Mouse (Mus musculus) testis, postnatal 14 days (tissue): Measurements from ENCODE around the gene Fbxw7.
A peak's percentile ranks its signal among the peaks of the same experiment; 100 is the strongest.

Experiments
- DNase-seq: peaks from one replicate; pipeline ENCODE4 v3.0.0; 2021; ENCODE audit warnings: low spot score

The Fbxw7 gene

DNA sequence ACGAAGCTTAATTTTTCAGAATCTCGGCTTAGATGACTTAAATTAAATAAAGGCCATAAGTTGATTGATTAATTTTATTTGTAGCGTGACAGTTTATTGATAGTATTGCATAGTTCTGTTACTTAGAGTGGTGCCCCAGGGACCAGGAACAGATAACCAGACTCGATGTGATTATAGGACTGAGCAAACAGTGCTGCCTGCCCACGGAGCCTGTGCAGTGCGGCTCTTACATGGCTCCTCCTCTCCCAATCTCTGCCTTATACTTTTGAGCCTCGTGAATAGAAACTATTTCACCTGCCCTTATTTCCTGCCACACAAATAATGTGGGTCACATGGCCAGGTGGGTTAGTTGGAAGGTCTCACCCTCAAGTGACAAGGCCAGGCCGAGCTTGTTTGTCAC lies 82.9 kb downstream of the Fbxw7 start:
- no peak for DNase-seq

DNA sequence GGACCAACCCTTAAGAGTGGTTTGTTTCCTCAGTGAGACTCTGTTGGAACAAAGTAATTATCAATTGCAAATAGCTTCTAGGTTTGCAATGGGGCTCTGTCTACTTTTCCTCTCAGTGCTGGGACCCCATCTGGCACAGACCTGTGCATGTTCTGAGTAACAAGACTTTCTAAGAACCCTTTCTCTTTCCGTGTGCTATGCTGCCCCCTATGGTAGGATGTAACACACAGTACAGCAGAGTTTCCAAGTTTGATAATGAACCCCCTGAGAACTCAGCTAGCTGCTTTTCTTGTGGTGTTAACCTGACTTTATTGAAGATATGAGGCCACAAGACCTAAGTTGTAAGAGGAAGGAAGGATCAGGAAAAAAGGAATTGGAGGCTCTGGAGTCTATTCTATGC lies 91.5 kb downstream of the Fbxw7 start:
- DNase-seq: no peak

DNA sequence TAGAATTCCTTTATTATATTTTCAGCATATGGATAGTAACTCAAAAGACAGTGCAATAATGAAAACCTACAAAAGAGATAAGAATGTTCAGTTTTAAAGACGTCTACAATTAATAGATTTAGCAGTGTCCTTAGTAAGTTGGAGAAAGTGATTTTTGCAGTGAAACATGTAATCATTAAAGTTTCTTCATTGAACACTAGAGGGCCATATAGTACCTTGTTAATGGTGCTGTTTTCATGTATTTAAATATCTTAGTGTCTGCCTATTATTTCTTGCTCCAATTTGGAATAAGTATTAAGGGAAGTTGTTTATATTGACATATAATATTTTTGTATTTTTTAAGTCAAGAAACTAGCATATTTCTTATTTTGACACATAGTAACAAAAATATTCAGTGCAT lies 99.2 kb downstream of the Fbxw7 start:
- DNase-seq: no peak

DNA sequence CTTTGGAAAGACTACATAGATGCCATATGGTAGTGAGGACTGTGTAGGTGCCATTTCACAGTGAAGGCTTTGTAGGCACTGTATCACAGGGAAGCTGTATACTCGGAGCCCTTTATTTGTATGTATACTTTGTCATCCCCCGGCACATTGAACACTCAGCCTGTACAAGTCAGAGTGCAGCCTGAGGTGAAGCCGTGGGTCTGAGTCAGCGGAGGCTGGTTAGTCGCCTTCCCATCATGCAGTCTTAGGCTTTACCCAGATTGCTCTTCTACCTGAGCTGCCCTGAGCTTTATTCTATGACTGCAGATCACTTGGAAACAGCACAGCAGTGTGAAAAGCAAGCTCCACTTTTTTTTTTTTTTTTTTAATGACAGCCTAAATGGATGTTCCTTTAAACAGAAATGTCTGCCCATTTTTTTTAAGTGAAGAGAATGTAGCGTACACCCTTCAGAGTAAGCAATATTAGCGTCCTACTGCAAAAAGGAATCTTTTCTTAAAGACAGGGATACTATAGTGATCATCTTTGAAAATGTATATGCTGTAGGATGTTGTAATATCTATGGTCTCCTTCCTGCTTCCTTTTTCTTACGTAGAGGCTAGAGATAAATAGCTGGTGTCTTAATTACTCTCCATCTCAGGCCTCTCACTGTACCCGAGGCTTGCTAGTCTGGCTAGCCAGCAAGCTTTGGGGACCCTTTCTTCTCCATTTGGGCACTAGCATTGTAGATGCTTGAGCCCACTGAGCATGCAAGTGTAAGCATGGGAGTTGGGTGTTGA lies 103.0 kb downstream of the Fbxw7 start:
- no peak for DNase-seq

DNA sequence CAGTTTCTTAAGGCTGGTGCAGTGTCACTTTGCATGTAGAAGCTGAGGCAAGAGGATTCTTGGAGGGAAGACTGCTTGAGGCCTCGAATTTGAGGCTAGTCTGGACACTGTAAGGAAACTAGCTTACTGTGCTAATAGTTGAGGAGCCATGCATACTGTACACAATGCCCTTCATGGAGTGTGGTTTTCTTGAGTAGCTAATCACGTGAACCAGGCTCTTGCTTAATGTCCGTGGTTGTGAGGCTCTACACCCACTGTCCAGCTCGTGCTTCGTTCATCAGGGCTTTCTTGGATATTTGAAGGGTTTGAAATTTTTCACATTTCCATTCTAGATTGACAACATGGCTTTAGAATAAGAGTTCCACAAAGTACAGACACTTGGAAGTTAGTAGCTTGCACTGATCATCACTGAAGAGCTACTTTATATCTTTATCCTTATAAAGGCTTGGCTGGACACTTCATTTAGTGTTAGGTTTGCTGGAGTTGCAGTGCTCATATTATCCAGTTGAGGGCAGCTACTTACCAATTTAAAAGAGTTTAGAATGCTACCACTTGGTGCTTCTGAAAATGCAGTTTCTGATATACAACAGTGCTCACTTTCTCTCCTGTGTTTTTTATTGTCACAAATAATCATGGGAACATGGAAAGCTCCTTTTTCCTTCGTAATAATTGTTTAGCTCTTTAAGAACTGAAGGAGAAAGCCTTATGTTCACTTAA lies 106.8 kb downstream of the Fbxw7 start:
- no peak for DNase-seq

DNA sequence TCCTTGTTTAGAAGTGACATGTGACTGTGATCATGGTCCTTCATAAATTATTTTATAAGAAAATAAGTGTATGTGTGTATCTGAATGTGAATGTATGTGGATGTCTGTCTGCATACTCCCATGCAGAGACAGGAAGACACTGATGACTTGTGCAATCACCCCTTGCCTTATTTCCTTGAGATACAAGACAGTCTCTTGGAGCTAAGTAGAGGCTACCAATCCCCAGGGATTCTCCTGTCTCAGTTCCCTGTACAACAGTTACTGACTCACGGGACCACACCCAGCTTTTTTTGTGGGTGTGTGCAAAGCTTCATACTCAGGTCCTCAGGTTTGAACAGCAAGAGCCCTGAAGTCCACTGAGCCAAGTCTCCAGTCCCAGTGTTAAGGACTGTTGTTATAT lies 108.2 kb downstream of the Fbxw7 start:
- no peak for DNase-seq

DNA sequence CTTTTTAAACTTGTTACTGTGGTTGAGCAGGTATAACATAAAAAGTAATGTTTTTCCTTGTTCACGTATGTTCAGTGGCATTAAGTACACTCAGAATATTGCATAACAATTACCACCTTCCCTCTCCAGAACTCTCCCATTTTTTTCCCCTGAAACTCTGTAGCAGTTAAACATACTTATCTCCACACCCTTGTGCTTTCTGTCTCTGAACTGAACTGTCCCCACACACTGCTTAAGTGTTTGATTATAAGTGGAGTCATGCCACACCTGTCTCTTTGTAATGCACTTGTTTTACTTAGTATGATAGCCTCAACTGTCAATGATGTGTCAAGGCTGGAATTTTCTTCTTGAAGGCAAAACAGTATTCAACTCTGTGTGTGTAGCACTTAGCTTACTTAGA lies 108.6 kb downstream of the Fbxw7 start:
- no peak for DNase-seq

DNA sequence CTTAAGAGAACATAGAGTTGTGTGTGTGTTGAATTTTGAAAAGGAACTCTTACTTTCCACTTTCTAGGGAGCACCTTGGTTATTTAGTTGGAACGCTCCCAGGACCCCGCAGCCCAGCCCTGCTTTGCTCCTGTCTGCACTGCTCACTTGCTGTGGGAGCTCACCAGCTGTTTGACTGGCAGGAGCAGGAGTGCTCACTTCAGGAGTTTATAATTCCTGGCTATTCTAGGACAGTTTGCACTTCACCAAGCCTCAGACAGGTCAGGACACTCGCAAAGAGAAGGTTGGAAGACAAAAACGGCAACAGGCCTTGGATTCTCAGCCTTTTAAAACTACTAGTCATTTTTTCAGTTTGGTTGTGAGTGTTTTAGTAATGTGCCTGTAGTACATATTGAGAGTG lies 110.2 kb downstream of the Fbxw7 start:
- no peak for DNase-seq

DNA sequence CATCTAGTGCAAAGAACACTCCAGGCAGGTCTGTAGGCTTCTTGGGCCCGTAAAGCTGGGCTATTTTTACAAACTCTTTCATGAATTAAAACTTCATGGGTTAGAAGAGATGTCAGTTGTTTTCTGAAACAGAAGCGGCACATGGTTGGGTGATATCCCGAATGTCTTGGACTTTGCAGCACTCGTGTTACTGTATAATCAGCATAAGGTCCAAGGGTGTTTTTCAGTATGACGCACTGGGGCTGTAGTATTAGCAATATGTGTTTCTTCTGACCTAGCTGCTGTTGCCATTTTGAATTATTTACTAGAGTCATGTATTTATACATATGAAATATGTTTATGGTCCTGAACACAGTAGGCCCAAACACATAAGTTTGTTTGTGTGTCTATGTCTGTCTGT lies 111.1 kb downstream of the Fbxw7 start:
- no peak for DNase-seq

DNA sequence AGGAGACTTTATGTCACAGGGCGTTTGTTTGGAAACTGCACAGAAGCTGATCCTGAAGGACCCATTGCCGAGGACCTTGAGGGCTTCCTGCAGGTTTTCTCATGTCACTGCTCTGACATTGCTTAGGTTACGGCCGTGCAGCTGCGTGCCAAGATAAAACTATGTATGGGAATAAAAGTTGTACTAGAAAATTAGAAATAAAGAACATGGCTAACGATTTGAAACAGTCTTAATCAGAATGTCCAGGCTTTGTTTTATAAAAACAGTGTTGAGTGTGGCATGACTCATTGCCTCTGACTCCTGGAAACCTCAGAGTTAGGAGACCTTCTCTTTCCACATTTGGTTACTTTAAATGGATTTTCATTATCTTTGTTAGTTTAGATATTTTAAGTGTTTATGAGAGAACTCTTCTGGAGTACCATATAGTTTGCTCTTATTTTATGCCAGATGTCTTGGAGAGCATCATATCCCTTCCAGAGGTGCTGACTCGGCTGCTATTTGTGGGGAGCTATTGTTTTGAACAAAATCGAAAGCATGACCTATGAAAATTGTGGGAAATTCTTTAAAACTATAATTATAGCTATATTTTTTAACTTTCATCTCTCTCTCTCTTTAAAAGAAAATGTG lies 112.2 kb downstream of the Fbxw7 start:
- no peak for DNase-seq

DNA sequence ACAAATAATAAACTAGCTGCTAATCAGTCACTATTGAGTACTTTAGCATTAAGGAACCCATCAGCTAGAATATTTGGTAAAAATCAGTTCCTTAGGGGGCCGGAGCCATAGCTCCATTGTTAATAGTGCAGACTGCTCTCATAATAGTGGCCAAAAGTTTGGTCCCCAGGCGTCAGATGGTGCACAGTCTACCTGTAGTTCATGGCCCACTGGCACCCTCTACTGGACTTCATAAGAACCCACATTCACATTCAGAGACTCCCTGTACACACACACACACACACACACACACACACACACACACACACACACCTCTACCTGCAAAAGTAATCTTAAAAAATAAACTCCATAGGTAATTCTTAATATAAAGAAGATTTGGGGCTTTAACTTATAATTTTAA lies 112.8 kb downstream of the Fbxw7 start:
- DNase-seq: no peak

DNA sequence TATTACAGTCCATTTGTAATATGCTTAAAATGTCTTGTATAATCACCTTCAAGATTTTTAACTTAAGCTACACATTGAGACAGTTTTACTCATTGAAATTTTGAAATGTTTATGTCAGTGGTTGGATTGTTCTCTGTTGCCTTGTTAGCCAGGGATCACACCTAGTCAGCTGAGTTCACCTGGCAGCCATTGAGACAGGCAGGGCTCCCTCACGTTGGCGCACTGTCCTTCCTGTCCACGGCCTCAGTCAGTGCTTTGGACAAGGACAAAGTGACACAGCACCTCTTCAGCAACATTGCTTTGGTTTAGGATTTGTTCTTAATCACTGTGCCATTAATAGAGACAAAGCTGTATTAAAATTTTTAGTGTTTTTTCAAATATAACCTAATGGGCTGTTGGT lies 114.1 kb downstream of the Fbxw7 start:
- no peak for DNase-seq

DNA sequence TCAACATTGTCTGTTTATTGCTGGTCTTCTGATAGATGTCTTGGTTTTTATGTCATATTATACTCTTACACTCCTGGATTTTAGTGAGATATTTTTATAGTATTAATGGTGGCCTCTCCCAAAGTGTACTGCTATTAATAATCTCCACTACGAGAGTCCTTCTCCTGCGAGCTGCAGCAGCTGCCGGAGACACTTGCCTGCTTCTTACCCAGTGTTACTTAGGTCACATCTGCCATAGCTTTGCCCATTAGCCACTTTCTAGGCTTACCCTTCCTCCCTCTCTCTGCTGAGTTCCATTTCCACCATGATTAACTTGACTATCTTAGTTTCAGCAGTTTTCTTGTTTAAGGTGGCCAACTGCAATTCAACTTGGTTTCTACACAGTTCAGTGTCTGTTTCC lies 115.6 kb downstream of the Fbxw7 start:
- DNase-seq: no peak

DNA sequence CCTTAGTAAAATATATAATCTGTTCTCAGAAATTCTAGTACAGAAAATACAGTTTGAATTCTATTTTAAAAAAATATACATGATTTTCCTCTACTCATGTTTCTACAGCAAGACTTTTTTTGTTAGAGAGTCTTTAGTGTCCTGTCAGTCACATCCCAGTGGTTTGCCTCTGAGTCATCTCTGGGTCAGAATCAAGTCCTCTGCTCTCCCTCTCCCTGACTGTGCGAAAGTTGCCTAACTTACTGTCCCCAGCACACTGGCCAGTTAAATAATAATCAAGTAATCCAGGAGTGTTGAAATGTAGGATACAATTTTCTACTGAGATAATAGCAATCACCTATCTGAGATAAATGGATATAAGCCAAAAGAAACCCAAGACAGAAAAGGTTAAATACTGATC lies 120.7 kb downstream of the Fbxw7 start:
- DNase-seq: no peak

DNA sequence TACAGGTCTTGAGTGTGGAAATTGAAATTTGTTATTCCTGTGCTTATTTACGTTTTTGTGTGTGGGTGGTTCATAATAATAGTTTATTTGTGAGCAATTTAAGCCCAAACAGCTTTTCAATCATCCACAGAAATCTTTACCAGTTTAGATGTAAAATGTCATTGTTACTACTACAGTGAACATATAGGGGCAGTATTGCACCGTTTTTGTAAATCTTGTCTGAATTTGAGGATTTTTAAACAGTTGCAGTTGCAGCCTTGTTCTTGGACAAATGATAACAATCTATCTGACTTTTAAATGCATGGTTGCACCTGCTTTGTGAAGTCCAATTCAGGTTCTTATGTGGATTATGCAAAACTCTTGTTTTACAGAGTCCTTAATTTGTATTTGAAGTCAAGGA lies 121.2 kb downstream of the Fbxw7 start:
- DNase-seq: no peak

DNA sequence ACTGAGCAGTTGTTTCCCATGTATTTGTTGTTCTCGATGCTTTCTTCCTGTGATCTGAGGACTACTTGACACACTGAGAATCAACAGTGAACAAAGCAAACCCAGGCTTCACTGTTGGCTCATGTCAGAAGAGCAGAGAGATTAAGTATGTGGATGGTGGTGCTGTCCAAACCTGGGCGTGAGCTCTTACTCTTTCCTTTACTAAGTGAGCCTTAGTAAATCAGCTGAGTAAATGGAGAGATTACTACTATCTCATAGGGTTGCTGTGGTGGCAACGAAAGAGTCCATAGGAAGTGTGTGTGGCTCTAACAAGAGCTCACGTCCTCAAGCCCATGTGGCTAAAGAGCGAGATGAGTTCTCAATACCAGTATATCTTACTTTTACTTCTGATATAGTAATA lies 121.9 kb downstream of the Fbxw7 start:
- no peak for DNase-seq

DNA sequence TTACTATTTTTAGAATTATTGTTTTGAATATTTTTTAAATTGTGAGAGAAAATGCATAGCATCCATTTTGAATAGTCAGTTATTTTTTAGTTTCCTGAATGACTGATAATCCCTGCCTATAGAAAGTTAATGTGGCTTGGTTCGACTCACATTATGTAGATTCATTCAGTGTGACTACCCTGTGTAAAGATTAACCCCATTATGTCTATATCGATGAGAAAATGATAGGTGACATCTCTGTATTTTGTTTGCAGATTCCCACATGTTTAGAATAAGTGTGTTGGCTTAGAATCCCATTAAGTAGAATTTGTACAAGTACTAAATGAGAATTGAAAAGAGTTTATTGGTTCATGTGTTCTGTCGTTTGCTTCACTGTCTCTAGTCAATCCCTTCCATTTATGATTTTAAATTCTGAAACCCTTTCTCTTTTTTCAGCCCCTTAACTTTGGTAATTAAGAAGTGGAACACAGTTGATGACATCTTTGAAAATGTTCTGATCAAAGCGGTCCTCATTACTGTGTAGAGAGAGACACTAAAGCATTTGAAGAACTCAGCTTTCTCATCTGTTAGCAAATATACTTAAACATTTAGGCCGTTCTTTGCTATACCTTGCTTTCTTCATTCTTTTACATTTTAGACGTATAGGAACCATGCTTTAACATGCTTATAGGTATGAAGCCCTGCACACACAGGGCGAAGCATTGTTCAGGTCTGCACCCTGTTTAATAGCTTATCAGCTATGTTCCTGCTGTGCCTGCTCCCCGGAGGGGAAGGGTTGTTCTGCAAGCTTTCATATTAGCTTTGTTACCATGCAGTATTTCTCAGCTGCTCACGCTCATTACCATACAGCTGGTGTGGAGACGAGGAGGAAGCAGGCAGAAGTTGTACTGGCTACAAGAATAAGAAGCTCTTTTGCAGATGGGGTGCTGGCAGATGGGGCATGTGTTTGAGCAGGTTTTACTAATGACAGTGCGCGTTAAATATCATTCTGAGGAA lies 122.6 kb downstream of the Fbxw7 start:
- peak; percentile 15 for DNase-seq

DNA sequence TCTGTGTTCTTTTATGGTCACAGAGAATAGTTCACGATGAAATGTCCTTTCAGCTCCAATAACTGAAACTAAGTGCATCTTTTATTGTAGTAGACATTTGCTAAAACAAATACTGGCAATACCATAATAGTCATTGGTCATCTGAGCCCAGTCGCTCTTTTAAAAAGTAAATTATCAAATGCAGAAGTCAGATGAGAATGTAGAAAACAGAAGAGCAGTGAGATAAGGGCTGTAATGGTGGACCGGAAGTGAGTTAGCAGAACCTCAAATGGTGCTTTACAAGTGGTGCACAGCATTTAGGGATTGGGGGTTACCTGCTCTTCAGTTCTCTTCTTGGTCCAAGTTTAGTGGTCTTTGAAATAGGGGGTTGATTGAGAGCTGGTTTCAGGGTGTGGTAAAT lies 129.9 kb downstream of the Fbxw7 start:
- no peak for DNase-seq

DNA sequence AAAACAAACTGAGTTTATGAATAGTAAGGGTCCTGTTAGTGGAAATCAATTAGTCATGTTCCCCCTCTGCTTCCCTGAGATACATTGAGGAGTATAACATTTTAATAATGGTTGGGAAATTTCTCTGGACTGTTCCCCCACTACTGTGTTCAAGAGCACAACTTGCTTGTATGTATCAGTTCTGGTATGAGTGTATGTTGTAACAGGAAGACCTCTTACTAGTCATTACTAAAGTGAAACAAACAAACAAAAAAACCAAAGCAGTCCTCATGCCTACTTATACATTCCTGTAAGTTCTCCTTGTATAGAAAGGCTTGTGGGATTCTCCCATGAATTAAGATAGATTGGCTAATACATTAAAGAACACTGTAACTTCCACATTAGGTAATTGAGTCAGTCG lies 131.3 kb downstream of the Fbxw7 start:
- no peak for DNase-seq

DNA sequence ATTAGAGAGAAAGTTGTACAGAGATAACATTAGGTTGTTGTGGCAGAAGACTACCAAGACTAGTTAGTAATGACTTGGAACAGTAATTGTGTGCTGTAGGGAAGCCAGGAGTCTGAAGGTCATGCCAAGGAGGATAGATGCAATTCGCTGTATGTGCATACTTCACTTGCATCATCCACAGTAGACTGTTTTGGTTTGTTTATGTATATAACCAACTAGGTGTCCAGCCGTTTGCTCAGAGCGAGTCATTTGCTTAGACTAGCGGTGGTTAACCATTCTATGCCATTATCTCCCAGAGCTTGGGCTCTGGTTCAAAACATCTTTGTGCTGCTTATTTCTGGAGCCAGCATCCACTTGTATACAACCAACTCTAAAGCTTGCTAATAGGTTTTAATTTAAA lies 134.3 kb downstream of the Fbxw7 start:
- DNase-seq: no peak

DNA sequence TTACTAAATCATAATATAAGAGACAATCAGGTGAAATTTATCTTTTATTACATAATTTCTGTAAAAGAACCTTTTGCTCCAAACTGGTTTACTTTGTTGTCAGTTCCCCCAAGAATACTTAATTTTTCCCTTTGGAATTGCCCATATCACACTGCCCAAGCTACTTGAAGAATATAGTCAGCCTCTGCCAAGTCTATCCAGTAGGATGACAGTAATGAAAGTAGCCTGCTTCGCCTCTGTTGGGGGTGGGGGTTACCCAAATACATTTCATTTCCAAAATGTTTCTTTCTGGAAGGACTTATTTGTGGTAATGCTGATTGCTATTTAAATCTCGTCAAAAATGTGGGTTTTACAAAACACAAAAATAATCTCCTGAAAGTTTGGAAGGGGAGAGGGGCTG lies 136.6 kb downstream of the Fbxw7 start:
- DNase-seq: no peak

DNA sequence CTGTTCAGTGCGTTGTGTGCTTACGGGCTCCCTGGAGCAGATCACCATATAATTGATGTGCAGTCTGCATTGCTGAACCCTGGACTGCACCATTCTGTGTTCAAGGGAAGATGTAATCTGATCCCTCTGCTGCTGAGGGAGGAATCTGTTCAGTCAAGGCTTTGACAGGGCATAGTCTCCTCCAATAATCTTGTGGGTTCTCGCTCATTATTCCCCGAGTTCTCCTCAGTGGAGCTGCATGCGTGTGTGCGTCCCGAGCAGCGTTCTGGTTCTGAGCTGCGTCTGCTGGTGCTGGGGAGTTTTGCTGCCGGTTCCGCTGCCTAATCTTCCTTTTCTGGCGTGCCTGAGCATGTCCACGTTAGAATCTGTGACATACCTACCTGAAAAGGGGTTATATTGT lies 137.1 kb downstream of the Fbxw7 start:
- peak; percentile 63 for DNase-seq
